Mouse (Mus musculus) frontal cortex, adult 2 months (tissue): ENCODE measurements around the gene As3mt. TPM values are rescaled to one million over a fixed set of nuclear protein-coding genes. Genes with fewer than 3 reads are reported as not detected.
"Not testable (repeated sequence)": the region's sequence is repeated elsewhere in the genome, so short reads cannot be mapped to it uniquely, and the experiment has no call there.

Experiments
- DNase-seq, 2 experiments: peaks; one replicate each; pipeline ENCODE4 v3.0.0; 2022; ENCODE audit warnings: low spot score in 1 of 2; ENCODE audit errors: extremely low spot score in 1 of 2
- polyA plus RNA-seq: library from polyadenylated mRNA; depleted of rRNA; stranded (reverse); fragments of >200 nt; gene quantifications from 2 replicates; pipeline ENCODE4 v1.2.3, GENCODE M21; 2012; rRNA removed

Gene As3mt
- polyA plus RNA-seq, 1 experiment: 21.6 TPM

- no peak for DNase-seq
These were observed 70.8 kb downstream of the As3mt start for GRCm38 (mm10) chr19:46777928-46778680.

- not testable (repeated sequence) for DNase-seq
These were observed 71.9 kb downstream of the As3mt start for GRCm38 (mm10) chr19:46779130-46779529.

- no peak for DNase-seq
These were observed 76.8 kb downstream of the As3mt start for GRCm38 (mm10) chr19:46784038-46784437.

GRCm38 (mm10) chr19:46784502-46784901, 77.2 kb downstream of the As3mt start:
- no peak for DNase-seq

- DNase-seq: peak in 1 of 2 experiments; percentile 46
These were observed 78.4 kb downstream of the As3mt start for GRCm38 (mm10) chr19:46785633-46786032.

GRCm38 (mm10) chr19:46789782-46790181, 82.5 kb downstream of the As3mt start:
- DNase-seq: peak in 1 of 2 experiments; percentile 37

Other genes with a start within 250 kb of the As3mt start
- gene Trim8, start 205.8 kb upstream of the As3mt start, polyA plus RNA-seq: 58.6 and 60.6 TPM in 2 replicates
- gene Arl3, start 134.3 kb upstream of the As3mt start, polyA plus RNA-seq: 249 and 253 TPM in 2 replicates
- gene Sfxn2, start 134.1 kb upstream of the As3mt start, polyA plus RNA-seq: 6.0 and 7.5 TPM in 2 replicates
- gene Wbp1l, start 108.4 kb upstream of the As3mt start, polyA plus RNA-seq: 26.8 and 29.1 TPM in 2 replicates
- 0.78 TPM in 1 of 2 replicates, not detected in the other for gene Cyp17a1, start 34.3 kb upstream of the As3mt start, polyA plus RNA-seq
- 20.1 and 21.5 TPM in 2 replicates for gene Borcs7, start 17.6 kb upstream of the As3mt start, polyA plus RNA-seq
- gene Cnnm2, start 54.1 kb downstream of the As3mt start, polyA plus RNA-seq: 26.8 and 30.6 TPM in 2 replicates